Comparison of ENCODE assay signal across 17 mouse cellular contexts in genomic region chr12:79104544-79104943, GRCm38 (mm10). TPM values are rescaled to one million over a fixed set of nuclear protein-coding genes. Genes with fewer than 3 reads are reported as not detected.
DNase-seq lines count a peak whose midpoint lies in the region; ATAC-seq and TF ChIP-seq lines count a peak whose summit lies in the region.
"Had no signal": no experiment of that assay in that cellular context is flagged by ENCODE, and none has a peak within 500 bp of the region (broad histone marks: within the 10 kb centered on the region; RNA-seq: fewer than 3 reads in every experiment).

No protein-coding gene starts in this region.

- H3K36me3 ChIP-seq in kidney, postnatal 0 days (ENCODE audit: insufficient read depth, low read length): no peaks in the 10 kb centered on the region
- no peaks in the 10 kb centered on the region for H3K36me3 ChIP-seq in forebrain, embryonic 12.5 days (replicated peaks)
- H3K36me3 ChIP-seq: heart, embryonic 13.5 days; kidney, embryonic 15.5 days; limb, embryonic 13.5 days; liver, embryonic 15.5 days; midbrain, embryonic 12.5 days; neural tube, embryonic 13.5 days had no signal

- no peak for ATAC-seq in kidney, postnatal 0 days (replicated peaks; ENCODE audit: low FRiP score, low read depth)
- no peak for ATAC-seq in forebrain, embryonic 12.5 days (ENCODE audit: low FRiP score)
- ATAC-seq: forebrain, embryonic 13.5 days had no signal

- no peak overlapping the region for H3K4me3 ChIP-seq in kidney, postnatal 0 days (replicated peaks; ENCODE audit: low read depth, low read length)
- no peak overlapping the region for H3K4me3 ChIP-seq in forebrain, embryonic 12.5 days (replicated peaks)
- H3K4me3 ChIP-seq: forebrain, embryonic 13.5 days; heart, embryonic 13.5 days; kidney, embryonic 15.5 days; limb, embryonic 13.5 days; liver, embryonic 15.5 days; midbrain, embryonic 12.5 days; neural tube, embryonic 13.5 days had no signal

- 69% methylated on average over 2 of the region's 2 CpGs for WGBS in kidney, postnatal 0 days
- 62% methylated on average over 2 of the region's 2 CpGs for WGBS in forebrain, embryonic 12.5 days

- no peak overlapping the region for H3K4me2 ChIP-seq in kidney, postnatal 0 days (ENCODE audit: low read length)
- H3K4me2 ChIP-seq in forebrain, embryonic 12.5 days: no peak overlapping the region
- H3K4me2 ChIP-seq: forebrain, embryonic 13.5 days; heart, embryonic 13.5 days; kidney, embryonic 15.5 days; limb, embryonic 13.5 days; liver, embryonic 15.5 days; midbrain, embryonic 12.5 days; neural tube, embryonic 13.5 days had no signal

- no peak for DNase-seq in kidney, postnatal 0 days (ENCODE audit: low spot score)
- no peak for DNase-seq in kidney, postnatal 10 days
- DNase-seq in thymus, postnatal 4 days: peak; percentile 16
- no peak for DNase-seq in thymus, postnatal 0 days (ENCODE audit: low spot score)
- DNase-seq in R1 (ENCODE audit: low read depth, low spot score): peak; percentile 74
- no peak for DNase-seq in left cerebral cortex, adult 8-10 months (ENCODE audit: low spot score in 2 of 2)
- DNase-seq: cerebellum, postnatal 25 days; heart, postnatal 4 days; thymus, adult 18-20 months had no signal

- H3K9ac ChIP-seq in kidney, postnatal 0 days (ENCODE audit: low read depth, low read length): no peak overlapping the region
- H3K9ac ChIP-seq in forebrain, embryonic 12.5 days: no peak overlapping the region
- H3K9ac ChIP-seq: forebrain, embryonic 13.5 days; heart, embryonic 13.5 days; kidney, embryonic 15.5 days; limb, embryonic 13.5 days; liver, embryonic 15.5 days; midbrain, embryonic 12.5 days; neural tube, embryonic 13.5 days had no signal

- no peak overlapping the region for H3K27ac ChIP-seq in kidney, postnatal 0 days
- no peak overlapping the region for H3K27ac ChIP-seq in forebrain, embryonic 12.5 days
- H3K27ac ChIP-seq: forebrain, embryonic 13.5 days; heart, embryonic 13.5 days; kidney, embryonic 15.5 days; limb, embryonic 13.5 days; liver, embryonic 15.5 days; midbrain, embryonic 12.5 days; neural tube, embryonic 13.5 days had no signal

- H3K9me3 ChIP-seq in kidney, postnatal 0 days (replicated peaks; ENCODE audit: low read length): no peaks in the 10 kb centered on the region
- no peaks in the 10 kb centered on the region for H3K9me3 ChIP-seq in forebrain, embryonic 12.5 days
- H3K9me3 ChIP-seq: forebrain, embryonic 13.5 days; heart, embryonic 13.5 days; kidney, embryonic 15.5 days; limb, embryonic 13.5 days; liver, embryonic 15.5 days; midbrain, embryonic 12.5 days; neural tube, embryonic 13.5 days had no signal

- peak; percentile 41; the same call in 1 of the 2 replicates for TF ChIP-seq CTCF in kidney, postnatal 0 days (IDR thresholded peaks at IDR 0.05; ENCODE audit: low read depth)

- H3K4me1 ChIP-seq in kidney, postnatal 0 days (replicated peaks; ENCODE audit: insufficient read depth, low read length): no peaks in the 10 kb centered on the region
- H3K4me1 ChIP-seq in forebrain, embryonic 12.5 days: no peaks in the 10 kb centered on the region
- H3K4me1 ChIP-seq: forebrain, embryonic 13.5 days; heart, embryonic 13.5 days; kidney, embryonic 15.5 days; limb, embryonic 13.5 days; liver, embryonic 15.5 days; midbrain, embryonic 12.5 days; neural tube, embryonic 13.5 days had no signal

- no peaks in the 10 kb centered on the region for H3K27me3 ChIP-seq in kidney, postnatal 0 days (ENCODE audit: insufficient read depth, low read length)
- no peaks in the 10 kb centered on the region for H3K27me3 ChIP-seq in forebrain, embryonic 12.5 days
- H3K27me3 ChIP-seq: forebrain, embryonic 13.5 days; kidney, embryonic 15.5 days; neural tube, embryonic 13.5 days had no signal

RNA-seq across cellular contexts. Expression of gene Pigh, which starts 15.1 kb away (rescaled TPM):
- polyA plus RNA-seq in kidney, postnatal 0 days (2015; fragmentation: Nextera tagmentation; extraction: Ambion mirVana): 23.3 and 25.6 TPM in 2 replicates
- polyA plus RNA-seq in thymus, postnatal 0 days (2015; fragmentation: Nextera tagmentation; extraction: Ambion mirVana): 18.0 and 19.5 TPM in 2 replicates
- polyA plus RNA-seq in forebrain, embryonic 12.5 days (2016; fragmentation: Nextera tagmentation; extraction: Ambion mirVana): 28.7 and 29.9 TPM in 2 replicates
- 10 to 100 TPM in 2 of 4 experiments, 1 to 10 TPM in 2; 8.1 to 12.4 (median 9.7) TPM for total RNA-seq in left cerebral cortex, adult 8-10 months (2022)

RNA-seq across cellular contexts. Expression of gene Arg2, which starts 26.0 kb away (rescaled TPM):
- polyA plus RNA-seq in kidney, postnatal 0 days (2015; fragmentation: Nextera tagmentation; extraction: Ambion mirVana): 51.1 and 66.6 TPM in 2 replicates
- 4.0 and 4.3 TPM in 2 replicates for polyA plus RNA-seq in thymus, postnatal 0 days (2015; fragmentation: Nextera tagmentation; extraction: Ambion mirVana)
- polyA plus RNA-seq in forebrain, embryonic 12.5 days (2016; fragmentation: Nextera tagmentation; extraction: Ambion mirVana): 8.5 and 9.9 TPM in 2 replicates
- 1 to 10 TPM; 4.5 to 5.7 (median 5.6) TPM for total RNA-seq in left cerebral cortex, adult 8-10 months (2022)
- total RNA-seq: heart, postnatal 4 days had no signal

Comparison
In these comparisons a context has a peak if more than half of its experiments do, and no peak if none do; other contexts are left out.
1. DNase-seq: peak in thymus, postnatal 4 days (single experiment) and R1 (single experiment); none in kidney, postnatal 0 days (single experiment), kidney, postnatal 10 days (single experiment), thymus, postnatal 0 days (single experiment) and left cerebral cortex, adult 8-10 months (0 of 2).